Mouse (Mus musculus) mammary gland, adult 2 months (tissue): ENCODE measurements around the gene Zfp583. TPM values are rescaled to one million over a fixed set of nuclear protein-coding genes. Genes with fewer than 3 reads are reported as not detected.

Experiments
- polyA plus RNA-seq: library from polyadenylated mRNA; depleted of rRNA; stranded (reverse); fragments of >200 nt; gene quantifications from 2 replicates; pipeline ENCODE4 v1.2.3, GENCODE M21; 2012; ENCODE audit warnings: low replicate concordance; rRNA removed

Gene Zfp583
- 0.47 and 0.98 TPM in 2 replicates for polyA plus RNA-seq

DNA sequence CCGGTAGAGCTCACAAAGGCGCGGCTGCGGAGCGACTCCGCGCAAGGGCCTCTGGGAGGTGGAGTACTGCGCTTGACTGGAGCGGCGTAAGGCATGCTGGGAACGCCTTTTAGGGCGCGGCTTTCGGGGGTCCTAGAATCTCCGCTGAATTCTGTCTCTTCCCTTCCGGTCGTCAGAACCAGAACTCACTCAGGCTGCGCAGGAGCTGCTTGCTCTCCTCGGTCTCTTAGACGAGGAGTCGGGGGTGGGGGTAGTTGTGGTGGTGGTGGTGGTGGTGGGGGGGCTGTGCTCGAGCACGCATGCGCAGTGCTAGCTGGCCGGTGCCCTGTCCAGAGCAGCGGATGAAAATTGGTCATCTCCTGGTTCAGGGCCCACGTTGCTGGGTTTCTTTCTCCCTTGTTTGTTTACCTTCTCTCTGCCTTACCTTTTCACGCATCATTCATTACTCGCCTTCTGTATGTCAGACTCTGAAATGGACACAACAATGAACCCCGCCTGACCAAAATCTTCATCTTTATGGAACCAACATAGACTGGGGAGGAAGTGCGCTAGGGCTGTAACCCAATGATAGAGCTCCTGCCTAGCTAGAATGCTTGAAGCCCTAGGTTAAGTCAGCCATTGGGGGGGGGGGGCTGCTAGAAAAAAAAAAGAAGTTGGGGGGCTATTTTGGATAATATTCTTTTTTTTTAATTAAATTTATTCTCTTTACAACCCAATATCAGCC is at the start of gene Zfp583:
Gene Zfp583 (minus strand): TSS at position 53 of the 724 bp plus-strand sequence.

DNA sequence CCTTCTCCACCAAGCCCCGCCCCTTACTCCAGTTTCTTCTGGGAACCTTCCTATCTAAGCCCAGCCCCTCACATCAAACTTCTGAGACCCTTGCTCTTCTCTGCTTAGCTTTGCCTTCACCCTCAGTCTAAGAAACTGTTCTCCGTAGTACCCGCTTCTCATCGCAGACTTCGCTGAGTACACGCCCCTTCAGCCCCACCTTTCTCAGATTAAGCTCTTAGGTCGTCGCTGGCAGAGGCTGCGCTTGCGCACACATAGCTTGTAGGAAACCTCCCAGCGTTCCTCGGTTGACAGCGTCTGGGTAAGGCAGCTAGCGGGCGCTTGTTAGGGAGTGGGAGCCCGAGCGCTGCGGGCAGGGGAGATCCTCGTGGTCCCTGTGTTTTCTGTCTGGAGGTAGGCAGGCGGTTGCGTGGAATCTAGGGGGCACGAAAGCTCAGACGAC is 32.0 kb upstream of the Zfp583 start, which contains the start of gene Zfp78:
Gene Zfp78 (plus strand): TSS at position 234 of the 442 bp plus-strand sequence.

DNA sequence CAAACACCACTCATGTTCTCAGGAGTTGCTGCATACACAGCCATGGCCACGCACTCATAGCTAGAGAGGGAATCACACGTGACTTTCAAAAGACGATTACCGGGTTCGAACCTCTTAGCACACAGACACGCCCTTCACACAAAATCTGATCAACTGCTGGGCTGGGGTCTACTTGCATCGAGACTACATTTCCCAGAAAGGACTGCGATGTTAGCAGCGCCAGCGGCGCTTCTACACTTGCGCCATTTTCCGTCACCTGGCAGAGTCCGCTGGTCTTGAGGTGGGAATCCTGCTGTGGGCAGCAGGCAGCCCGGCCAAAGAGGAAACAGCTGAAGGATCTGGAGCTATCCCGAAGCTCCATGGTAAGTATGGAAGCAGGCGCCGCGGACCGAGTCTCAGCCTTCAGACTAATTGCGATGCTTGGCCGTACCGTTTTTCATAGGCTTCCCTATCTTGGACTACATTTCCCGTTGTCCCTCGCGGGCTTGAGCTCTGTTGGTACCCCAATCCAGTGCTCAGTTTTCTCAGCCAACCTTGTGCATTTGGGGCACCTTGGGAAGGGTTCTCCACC is 12.5 kb upstream of the Zfp583 start, which contains the start of gene Gm3854:
Gene Gm3854 (plus strand): TSS at position 259 of the 571 bp plus-strand sequence.

DNA sequence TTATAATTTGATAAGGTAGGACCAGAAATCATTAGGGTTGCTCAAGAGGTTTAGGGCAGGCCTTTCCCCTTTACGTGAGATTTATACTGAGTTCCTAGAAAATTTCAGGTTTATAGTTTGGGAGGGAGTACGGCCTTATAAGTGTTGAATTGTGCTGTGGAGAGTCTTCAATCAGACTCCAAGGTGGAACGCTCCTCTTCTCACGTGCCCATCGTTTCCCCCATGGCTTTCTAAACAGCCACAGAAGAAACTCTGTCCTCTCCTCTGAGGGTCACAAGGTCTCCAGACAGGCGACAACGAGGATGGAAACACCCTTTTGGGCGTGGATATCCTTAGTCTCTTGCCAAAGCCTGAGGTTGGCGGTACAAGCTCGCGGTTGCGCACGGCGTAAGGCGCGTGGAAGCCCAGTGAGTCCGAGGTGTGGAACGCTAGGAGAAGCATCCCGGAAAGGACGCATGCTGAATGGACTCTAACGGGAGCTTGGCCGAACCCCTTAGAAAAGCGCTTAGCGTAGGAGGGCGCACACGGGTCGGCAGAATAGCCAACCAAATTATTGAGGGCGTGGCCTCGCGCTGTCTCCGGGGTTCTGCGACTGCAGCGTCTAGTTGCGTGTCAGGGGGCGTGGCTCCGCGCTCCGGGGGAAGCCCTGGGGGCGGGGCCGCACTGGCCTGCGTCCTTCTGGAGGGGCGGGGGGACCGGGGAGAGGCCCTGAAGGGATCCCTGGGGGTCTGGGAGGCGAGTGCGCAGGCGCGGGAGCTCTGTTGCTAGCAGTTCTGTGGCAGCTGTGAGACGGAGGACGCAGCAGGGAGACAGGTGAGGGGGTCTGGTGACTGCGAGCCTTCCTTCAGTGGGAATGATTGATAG is 45.0 kb downstream of the Zfp583 start, which contains the start of gene Zfp667:
Gene Zfp667 (plus strand): TSS at position 738 of the 864 bp plus-strand sequence.

Other genes starting within 250 kb of the Zfp583 start
- 34.9 and 67.2 TPM in 2 replicates for gene Zfp787, start 175.3 kb downstream of the Zfp583 start, polyA plus RNA-seq
- 20.8 and 44.5 TPM in 2 replicates for gene Zfp444, start 159.1 kb downstream of the Zfp583 start, polyA plus RNA-seq
- gene Galp, start 134.2 kb downstream of the Zfp583 start, polyA plus RNA-seq = not detected in 2 replicates
- not detected in 2 replicates for gene Zscan5b, start 109.0 kb downstream of the Zfp583 start, polyA plus RNA-seq
- not detected in 2 replicates for gene Epp13, start 78.6 kb downstream of the Zfp583 start, polyA plus RNA-seq
- gene Zfp667, start 44.7 kb downstream of the Zfp583 start, polyA plus RNA-seq = 0.70 and 1.7 TPM in 2 replicates
- 0.10 TPM in 1 of 2 replicates, not detected in the other for gene Gm3854, start 12.5 kb upstream of the Zfp583 start, polyA plus RNA-seq
- gene Zfp78, start 32.0 kb upstream of the Zfp583 start, polyA plus RNA-seq = 0.35 and 1.9 TPM in 2 replicates
- gene Zfp28, start 52.0 kb upstream of the Zfp583 start, polyA plus RNA-seq = 2.7 and 4.7 TPM in 2 replicates
- not detected in 2 replicates for gene Smim17, start 67.4 kb upstream of the Zfp583 start, polyA plus RNA-seq
- 0.03 TPM in 1 of 2 replicates, not detected in the other for gene Gm20715, start 79.0 kb upstream of the Zfp583 start, polyA plus RNA-seq
- gene Olfr1344, start 107.4 kb upstream of the Zfp583 start, polyA plus RNA-seq = 0.67 TPM in 1 of 2 replicates, not detected in the other
- gene Olfr1336, start 124.9 kb upstream of the Zfp583 start, polyA plus RNA-seq = not detected in 2 replicates
- gene Olfr1346, start 135.8 kb upstream of the Zfp583 start, polyA plus RNA-seq = not detected in 2 replicates
- not detected in 2 replicates for gene Olfr5, start 155.7 kb upstream of the Zfp583 start, polyA plus RNA-seq
- gene Olfr1347, start 168.5 kb upstream of the Zfp583 start, polyA plus RNA-seq = not detected in 2 replicates
- not detected in 2 replicates for gene Olfr1348, start 177.5 kb upstream of the Zfp583 start, polyA plus RNA-seq
- gene Olfr1349, start 191.7 kb upstream of the Zfp583 start, polyA plus RNA-seq = not detected in 2 replicates
- not detected in 2 replicates for gene Olfr1350, start 233.6 kb upstream of the Zfp583 start, polyA plus RNA-seq